Mouse (Mus musculus) embryonic facial prominence, embryonic 13.5 days (tissue): ENCODE results near the gene Uckl1. TPM values are rescaled to one million over a fixed set of nuclear protein-coding genes. Genes with fewer than 3 reads are reported as not detected.

Experiments used
- ATAC-seq: fragments of 200-750 bp; cut with Nextera tagmentation; 2 replicates; pipeline ENCODE4 v1.8.0; 2017; ENCODE audit warnings: low read depth; ENCODE audit not compliant: insufficient number of reproducible peaks, insufficient read depth, low FRiP score, low TSS enrichment
- H3K27ac ChIP-seq: fragments of 300-500 bp; sonication (generic); 2 replicates; pipeline ENCODE4 v1.5.1; 2015; ENCODE audit warnings: moderate library complexity, mild to moderate bottlenecking, inconsistent platforms
- H3K27me3 ChIP-seq: fragments of 300-500 bp; sonication (generic); 2 replicates; pipeline ENCODE4 v1.6.1; 2015; ENCODE audit warnings: mild to moderate bottlenecking, inconsistent platforms
- H3K36me3 ChIP-seq: fragments of 300-500 bp; sonication (generic); 2 replicates; pipeline ENCODE4 v1.6.1; 2015; ENCODE audit warnings: mild to moderate bottlenecking, inconsistent platforms
- H3K4me1 ChIP-seq: fragments of 300-500 bp; sonication (generic); 2 replicates; pipeline ENCODE4 v1.6.1; 2015; ENCODE audit warnings: inconsistent platforms
- H3K4me2 ChIP-seq: fragments of 300-500 bp; sonication (generic); 2 replicates; pipeline ENCODE4 v1.6.1; 2015; ENCODE audit warnings: moderate library complexity, mild to moderate bottlenecking, inconsistent platforms
- H3K4me3 ChIP-seq: fragments of 300-500 bp; sonication (generic); 2 replicates; pipeline ENCODE4 v1.5.1; 2015; ENCODE audit warnings: mild to moderate bottlenecking, inconsistent platforms
- H3K9ac ChIP-seq: fragments of 300-500 bp; sonication (generic); 2 replicates; pipeline ENCODE4 v1.6.1; 2015; ENCODE audit warnings: mild to moderate bottlenecking, inconsistent platforms
- H3K9me3 ChIP-seq: fragments of 300-500 bp; sonication (generic); 2 replicates; pipeline ENCODE4 v1.6.1; 2016; ENCODE audit warnings: inconsistent platforms
- WGBS: fragments of 180-500 bp; shearing (Covaris S2); methylation state at CpG from one replicate; pipeline ENCODE4 v1.1.7; 2015; ENCODE audit warnings: mixed read lengths; 5-methylcytosine and 5-hydroxymethylcytosine counted together
- microRNA-seq: library from miRNA; unstranded; fragments of <30 nt; microRNA quantifications from one replicate; pipeline ENCODE4, GENCODE M21; 2016
- polyA plus RNA-seq: library from polyadenylated mRNA; unstranded; fragments of >200 nt; fragmentation: Nextera tagmentation; extraction: Ambion mirVana; gene quantifications from 2 replicates; pipeline ENCODE4 v1.2.1, GENCODE M21; 2015

Gene Uckl1
- polyA plus RNA-seq, 1 experiment from 2014 or later: 41.1 TPM

DNA sequence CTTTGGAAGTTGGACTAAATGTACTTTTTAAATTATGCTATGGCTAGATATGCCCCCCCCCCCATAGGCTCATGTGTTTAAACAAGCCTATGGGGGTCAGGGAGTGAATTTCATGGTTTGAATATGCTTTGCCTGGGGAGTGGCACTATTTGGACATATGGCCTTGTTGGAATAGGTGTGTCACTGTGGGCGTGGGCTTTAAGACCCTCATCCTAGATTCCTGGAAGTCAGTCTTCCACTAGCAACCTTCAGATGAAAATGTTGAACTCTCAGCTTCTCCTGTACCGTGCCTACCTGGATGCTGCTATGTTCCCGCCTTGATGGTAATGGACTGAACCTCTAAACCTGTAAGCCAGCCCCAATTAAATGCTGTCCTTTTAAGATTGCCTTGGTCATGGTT, 52.1 kb downstream of the Uckl1 start:
- no peak overlapping the region for H3K4me2 ChIP-seq
- H3K4me1 ChIP-seq: peaks cover 2% of the 10 kb centered on the region; the same call in 1 of the 2 replicates
- no peak overlapping the region for H3K9ac ChIP-seq
- no peaks in the 10 kb centered on the region for H3K27me3 ChIP-seq
- no peak overlapping the region for H3K4me3 ChIP-seq
- ATAC-seq: no peak
- WGBS: 99% methylated on average over 3 of the region's 3 CpGs
- peaks cover 47% of the 10 kb centered on the region for H3K36me3 ChIP-seq
- H3K9me3 ChIP-seq: peaks cover 8% of the 10 kb centered on the region
- no peak overlapping the region for H3K27ac ChIP-seq

DNA sequence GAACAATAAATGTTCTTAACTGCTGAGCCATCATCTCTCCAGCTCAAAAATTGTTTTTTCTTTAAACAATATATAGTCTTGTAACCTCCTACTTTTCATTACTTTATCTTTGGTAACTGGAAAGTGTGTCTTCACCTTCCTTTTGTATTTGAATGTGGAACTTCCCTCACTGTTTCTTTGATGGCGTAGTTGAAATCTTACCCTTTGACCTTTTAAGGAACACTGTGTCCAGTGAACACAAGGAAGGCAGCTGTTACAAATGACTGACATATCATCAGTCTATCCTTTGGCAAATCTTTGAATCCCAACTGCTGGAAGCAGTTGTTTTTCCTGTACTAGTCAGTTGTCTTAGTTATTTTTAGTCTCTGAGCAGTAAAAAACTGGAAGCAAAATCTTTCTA, 55.6 kb downstream of the Uckl1 start:
- peaks cover 8% of the 10 kb centered on the region for H3K9me3 ChIP-seq
- no peak overlapping the region for H3K9ac ChIP-seq
- no peak overlapping the region for H3K27ac ChIP-seq
- no peaks in the 10 kb centered on the region for H3K27me3 ChIP-seq
- WGBS: 92% methylated on average over 1 of the region's 1 CpGs
- no peak overlapping the region for H3K4me2 ChIP-seq
- ATAC-seq: no peak
- H3K36me3 ChIP-seq: peaks cover 46% of the 10 kb centered on the region
- H3K4me1 ChIP-seq: no peaks in the 10 kb centered on the region
- H3K4me3 ChIP-seq: no peak overlapping the region

DNA sequence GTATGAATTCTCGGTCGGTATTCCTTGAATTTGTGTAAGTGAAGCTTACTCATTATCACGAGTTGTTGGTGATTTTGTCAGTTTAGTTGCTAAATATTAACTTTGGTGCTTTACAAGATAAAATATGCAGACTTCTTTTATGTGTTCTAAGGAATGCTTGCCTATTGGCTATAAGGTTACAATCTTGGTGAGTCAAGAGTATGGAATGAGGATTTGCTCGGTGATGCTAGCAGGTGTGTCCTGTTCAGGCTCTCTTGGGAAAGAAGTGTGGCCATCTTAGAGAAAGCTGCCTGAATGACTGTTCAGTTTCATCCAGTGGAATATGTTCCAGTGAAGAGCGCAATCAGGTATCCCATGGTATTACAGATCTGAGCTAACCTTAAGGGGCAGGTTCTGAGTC, 59.2 kb downstream of the Uckl1 start:
- no peak overlapping the region for H3K27ac ChIP-seq
- H3K27me3 ChIP-seq: no peaks in the 10 kb centered on the region
- no peak for ATAC-seq
- no peak overlapping the region for H3K4me2 ChIP-seq
- H3K36me3 ChIP-seq: peaks cover 25% of the 10 kb centered on the region
- H3K9me3 ChIP-seq: peaks cover 2% of the 10 kb centered on the region
- 86% methylated on average over 5 of the region's 5 CpGs for WGBS
- no peak overlapping the region for H3K9ac ChIP-seq
- no peak overlapping the region for H3K4me3 ChIP-seq
- H3K4me1 ChIP-seq: peaks cover 19% of the 10 kb centered on the region

DNA sequence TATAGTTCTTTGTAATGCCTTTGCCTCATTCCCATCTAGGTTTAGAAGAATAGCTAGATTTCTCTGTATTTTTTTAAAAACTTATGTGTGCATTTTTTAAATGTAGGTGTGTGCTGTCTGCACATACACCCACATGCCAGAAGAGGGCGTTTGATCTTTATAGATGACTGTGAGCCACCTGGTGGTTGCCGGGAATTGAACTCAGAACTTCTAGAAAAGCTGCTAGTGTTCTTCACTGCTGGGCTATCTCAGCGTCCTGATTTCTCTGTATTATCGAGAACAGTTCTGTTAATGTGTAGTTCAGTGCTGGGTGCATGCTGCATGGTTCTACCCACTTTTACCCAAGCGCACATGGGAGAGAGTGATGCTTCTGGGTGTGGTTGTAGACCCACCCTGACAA, 61.9 kb downstream of the Uckl1 start:
- 71% methylated on average over 5 of the region's 5 CpGs for WGBS
- peaks cover 9% of the 10 kb centered on the region for H3K36me3 ChIP-seq
- no peak for ATAC-seq
- no peaks in the 10 kb centered on the region for H3K9me3 ChIP-seq
- no peak overlapping the region for H3K9ac ChIP-seq
- no peaks in the 10 kb centered on the region for H3K27me3 ChIP-seq
- no peak overlapping the region for H3K27ac ChIP-seq
- no peak overlapping the region for H3K4me2 ChIP-seq
- peak overlapping the region; percentile 96; the same call in 1 of the 2 replicates for H3K4me3 ChIP-seq
- H3K4me1 ChIP-seq: peaks cover 29% of the 10 kb centered on the region

DNA sequence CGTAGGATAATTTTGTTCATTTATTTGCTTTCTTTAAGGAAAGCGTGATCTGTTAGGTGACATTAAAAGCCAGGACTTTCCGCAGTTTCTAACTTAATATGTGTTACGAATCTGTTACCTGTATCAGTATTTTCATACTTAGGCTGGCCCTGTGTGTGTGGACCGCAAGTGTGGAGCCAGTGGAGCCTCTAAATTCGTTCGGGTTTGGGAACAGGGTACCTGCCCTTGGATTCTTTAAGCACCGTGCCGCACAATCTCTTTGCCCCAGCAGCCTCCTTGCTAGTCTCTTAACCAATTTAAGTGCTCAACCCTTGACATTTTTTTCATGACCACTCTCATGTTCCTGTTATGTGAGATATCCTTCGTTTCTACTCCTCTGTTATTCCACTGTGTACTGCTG, 63.2 kb downstream of the Uckl1 start:
- Histone ChIP-seq H3K27me3 (no peaks in the 10 kb centered on the region), H3K4me1 (peaks cover 29% of the 10 kb centered on the region), H3K4me3 (peak overlapping the region; percentile 96), H3K9me3 (no peaks in the 10 kb centered on the region), H3K4me2 (peak overlapping the region; percentile 68), H3K36me3 (peaks cover 18% of the 10 kb centered on the region), H3K27ac (no peak overlapping the region), H3K9ac (peak overlapping the region; percentile 95)
- ATAC-seq: no peak
- 53% methylated on average over 10 of the region's 10 CpGs for WGBS

DNA sequence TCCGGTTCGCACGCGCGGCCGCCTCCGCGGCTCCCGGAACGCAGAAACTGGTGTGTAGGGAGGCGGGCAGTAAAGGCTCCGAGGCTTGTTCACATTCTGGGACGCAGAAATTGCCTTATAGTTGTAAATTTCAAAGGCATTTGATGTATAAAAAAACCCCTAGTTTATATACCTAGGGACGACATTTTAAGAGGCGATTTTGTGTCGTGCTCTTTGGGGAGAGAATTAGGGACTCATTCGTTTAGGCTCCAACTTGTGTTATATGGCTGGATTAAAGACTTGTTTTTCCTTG, 63.8 kb downstream of the Uckl1 start:
- Histone ChIP-seq H3K4me2 (peak overlapping the region; percentile 68), H3K4me3 (peak overlapping the region; percentile 96), H3K9me3 (no peaks in the 10 kb centered on the region), H3K27ac (peak overlapping the region; percentile 98), H3K27me3 (no peaks in the 10 kb centered on the region), H3K36me3 (peaks cover 24% of the 10 kb centered on the region), H3K4me1 (peaks cover 29% of the 10 kb centered on the region), H3K9ac (peak overlapping the region; percentile 95)
- under 1% methylated on average over 17 of the region's 17 CpGs for WGBS
- no peak for ATAC-seq

DNA sequence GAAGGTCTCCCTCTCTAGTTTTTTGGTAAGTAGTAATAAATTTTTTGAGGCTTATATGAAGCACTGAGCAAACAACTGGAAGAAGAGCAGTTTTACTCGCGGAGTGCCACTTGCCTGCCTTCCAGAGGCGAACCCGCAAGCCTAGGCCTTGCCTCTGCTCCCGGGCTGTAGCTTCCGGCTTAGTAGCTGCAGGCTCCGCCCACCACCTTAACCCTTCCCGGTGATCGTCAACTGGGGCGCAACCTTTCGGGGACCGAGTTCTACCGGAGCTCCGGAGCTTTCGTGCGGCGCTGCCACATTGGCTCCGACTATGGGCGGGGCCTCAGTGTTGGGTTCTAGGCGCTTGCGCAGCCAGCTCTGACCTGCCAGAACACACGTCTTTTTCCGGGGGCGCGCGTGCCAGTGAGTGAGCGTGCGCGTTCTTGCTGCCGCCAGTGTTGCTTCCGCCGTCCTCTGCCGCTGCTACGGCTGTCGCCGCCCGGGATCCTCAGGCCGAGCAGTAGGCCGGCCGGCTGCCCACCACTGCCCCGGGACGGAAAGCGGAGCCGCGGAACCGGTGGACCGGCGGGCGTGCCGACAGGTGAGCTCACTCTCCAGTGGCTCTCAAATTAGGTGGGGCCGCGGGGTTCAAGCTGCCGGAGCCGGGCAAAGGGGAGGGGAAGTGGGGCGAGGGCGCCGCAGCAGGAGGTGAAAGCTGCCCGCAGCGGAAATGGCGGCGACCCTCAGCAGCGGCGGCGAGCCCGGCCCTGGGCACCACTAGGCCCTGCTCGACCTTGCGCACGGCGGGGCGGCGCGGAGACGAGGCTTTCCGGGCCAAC, 64.4 kb downstream of the Uckl1 start, which contains the start of gene Dnajc5:
TSS of gene Dnajc5 (plus strand) at position 368 of the 818 bp plus-strand sequence.
- Histone ChIP-seq H3K4me2 (peak within 1 kb of the TSS; percentile 68), H3K27me3 (no peaks in the 10 kb centered on the region), H3K4me3 (peak within 1 kb of the TSS; percentile 96), H3K27ac (peak within 1 kb of the TSS; percentile 98), H3K9ac (peak within 1 kb of the TSS; percentile 95), H3K9me3 (no peaks in the 10 kb centered on the region), H3K36me3 (peaks cover 28% of the 10 kb centered on the region), H3K4me1 (peaks cover 29% of the 10 kb centered on the region)
- WGBS: under 1% methylated on average over 74 of the region's 74 CpGs
- ATAC-seq: peak; percentile 97

DNA sequence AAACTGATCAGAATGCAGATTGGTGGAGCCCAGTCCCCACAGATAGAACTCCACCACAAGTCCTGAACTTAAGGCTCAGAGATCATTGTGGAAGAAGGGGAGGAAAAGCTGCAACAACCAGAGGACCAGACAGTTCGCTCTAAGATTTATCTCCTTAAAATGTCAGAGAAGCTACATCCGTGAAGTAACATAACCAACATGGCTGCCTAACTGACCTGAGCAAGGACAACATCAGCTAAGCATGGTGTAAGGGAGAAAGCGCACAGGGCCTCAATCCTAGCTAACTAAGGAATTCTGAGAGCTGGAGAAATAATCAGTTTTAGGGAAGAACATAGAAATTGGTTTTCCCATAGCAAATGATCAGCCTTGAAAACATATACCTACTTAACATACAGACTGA, 65.5 kb downstream of the Uckl1 start:
- ATAC-seq: no peak
- Histone ChIP-seq H3K36me3 (peaks cover 40% of the 10 kb centered on the region), H3K9ac (peak overlapping the region; percentile 95), H3K9me3 (no peaks in the 10 kb centered on the region), H3K4me1 (peaks cover 29% of the 10 kb centered on the region), H3K27me3 (no peaks in the 10 kb centered on the region), H3K27ac (peak overlapping the region; percentile 98), H3K4me3 (peak overlapping the region; percentile 96), H3K4me2 (peak overlapping the region; percentile 68)
- WGBS: 73% methylated on average over 3 of the region's 3 CpGs

Small RNA genes lying within 50 kb of the gene (microRNA-seq; reads per million reads assigned to microRNA genes)
- gene Mir7006: not detected

Other genes with a start within 250 kb of the Uckl1 start
- 48.4 and 50.7 TPM in 2 replicates for gene Zgpat, start 220.0 kb downstream of the Uckl1 start, polyA plus RNA-seq
- gene Arfrp1, start 219.5 kb downstream of the Uckl1 start, polyA plus RNA-seq: 75.2 and 76.1 TPM in 2 replicates
- gene Lime1, start 204.8 kb downstream of the Uckl1 start, polyA plus RNA-seq: 29.6 and 31.7 TPM in 2 replicates
- 3.6 and 3.8 TPM in 2 replicates for gene Zbtb46, start 125.5 kb downstream of the Uckl1 start, polyA plus RNA-seq
- gene Abhd16b, start 91.7 kb downstream of the Uckl1 start, polyA plus RNA-seq: 0.11 and 0.14 TPM in 2 replicates
- gene Tpd52l2, start 87.8 kb downstream of the Uckl1 start, polyA plus RNA-seq: 156 and 168 TPM in 2 replicates
- gene Dnajc5, start 64.4 kb downstream of the Uckl1 start, polyA plus RNA-seq: 97.2 and 101 TPM in 2 replicates
- gene Prpf6, start 7.0 kb upstream of the Uckl1 start, polyA plus RNA-seq: 64.0 and 68.9 TPM in 2 replicates
- gene Zfp512b, start 7.9 kb upstream of the Uckl1 start, polyA plus RNA-seq: 70.9 and 81.1 TPM in 2 replicates
- 9.3 and 10.4 TPM in 2 replicates for gene Samd10, start 14.3 kb upstream of the Uckl1 start, polyA plus RNA-seq
- not detected in 2 replicates for gene Gm29797, start 72.1 kb upstream of the Uckl1 start, polyA plus RNA-seq
- 88.3 and 92.4 TPM in 2 replicates for gene Sox18, start 86.7 kb upstream of the Uckl1 start, polyA plus RNA-seq
- gene Tcea2, start 95.4 kb upstream of the Uckl1 start, polyA plus RNA-seq: 30.4 and 33.0 TPM in 2 replicates
- 83.5 and 86.1 TPM in 2 replicates for gene Rgs19, start 109.1 kb upstream of the Uckl1 start, polyA plus RNA-seq
- not detected in 2 replicates for gene Lkaaear1, start 113.5 kb upstream of the Uckl1 start, polyA plus RNA-seq
- gene Oprl1, start 130.1 kb upstream of the Uckl1 start, polyA plus RNA-seq: 2.0 and 2.1 TPM in 2 replicates
- 0.77 and 0.79 TPM in 2 replicates for gene Myt1, start 178.4 kb upstream of the Uckl1 start, polyA plus RNA-seq